Mouse (Mus musculus): Measurements from ENCODE around the gene Brat1.

Brat1 gene

GRCm38 (mm10) chr5:140749062-140749875 lies 44.5 kb downstream of the Brat1 start:
- peak; percentile 76 for DNase-seq

GRCm38 (mm10) chr5:140750925-140751324 lies 46.1 kb downstream of the Brat1 start:
- no peak for DNase-seq

GRCm38 (mm10) chr5:140752041-140752440 lies 47.2 kb downstream of the Brat1 start:
- no peak for DNase-seq

- DNase-seq = no peak
Measured at GRCm38 (mm10) chr5:140752639-140753038, 47.8 kb downstream of the Brat1 start.

GRCm38 (mm10) chr5:140753223-140753622 lies 48.4 kb downstream of the Brat1 start:
- DNase-seq = no peak

- no peak for DNase-seq
Measured at GRCm38 (mm10) chr5:140758864-140759263, 54.1 kb downstream of the Brat1 start.

GRCm38 (mm10) chr5:140762540-140762939 lies 57.7 kb downstream of the Brat1 start:
- DNase-seq = no peak

- DNase-seq = no peak
Measured at GRCm38 (mm10) chr5:140764921-140765613, 60.3 kb downstream of the Brat1 start.

GRCm38 (mm10) chr5:140766566-140766965 lies 61.8 kb downstream of the Brat1 start:
- no peak for DNase-seq

GRCm38 (mm10) chr5:140767704-140768141 lies 62.9 kb downstream of the Brat1 start:
- DNase-seq = peak; percentile 68

GRCm38 (mm10) chr5:140768333-140768732 lies 63.5 kb downstream of the Brat1 start:
- peak; percentile 81 for DNase-seq

Data from cerebellum, adult 9-11 months (tissue).